Mouse (Mus musculus) MN1 (cell line): ENCODE data around the gene Wfdc10.
"Not testable (repeated sequence)": the region's sequence is repeated elsewhere in the genome, so short reads cannot be mapped to it uniquely, and the experiment has no call there.

Experiments used
- DNase-seq: peaks from one replicate; pipeline ENCODE4 v3.0.0-alpha.2; 2016; ENCODE audit warnings: low spot score

Wfdc10 gene

DNA sequence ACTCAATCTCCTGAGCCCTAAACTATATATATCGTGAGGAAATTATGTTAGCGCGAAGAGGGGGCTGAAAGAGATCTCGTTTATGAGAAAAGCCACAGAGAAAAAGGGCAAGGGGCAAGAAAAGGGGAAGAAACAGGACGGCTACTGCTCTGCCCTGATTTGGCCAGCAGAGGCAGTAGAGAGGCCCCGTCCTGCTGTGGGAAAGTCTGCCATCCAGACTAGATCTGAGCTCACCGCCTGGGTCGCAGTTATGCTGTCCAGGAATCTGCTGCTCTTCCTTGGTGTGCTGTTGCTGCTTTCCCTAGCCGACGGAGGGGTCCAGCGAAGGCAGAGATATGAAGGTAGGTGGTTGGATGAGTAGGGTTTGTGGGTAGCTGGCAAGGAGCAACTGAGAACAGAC, at the start of gene Wfdc10:
TSS of gene Wfdc10 (plus strand) at position 189 of the 400 bp plus-strand sequence.
- DNase-seq: no peak

DNA sequence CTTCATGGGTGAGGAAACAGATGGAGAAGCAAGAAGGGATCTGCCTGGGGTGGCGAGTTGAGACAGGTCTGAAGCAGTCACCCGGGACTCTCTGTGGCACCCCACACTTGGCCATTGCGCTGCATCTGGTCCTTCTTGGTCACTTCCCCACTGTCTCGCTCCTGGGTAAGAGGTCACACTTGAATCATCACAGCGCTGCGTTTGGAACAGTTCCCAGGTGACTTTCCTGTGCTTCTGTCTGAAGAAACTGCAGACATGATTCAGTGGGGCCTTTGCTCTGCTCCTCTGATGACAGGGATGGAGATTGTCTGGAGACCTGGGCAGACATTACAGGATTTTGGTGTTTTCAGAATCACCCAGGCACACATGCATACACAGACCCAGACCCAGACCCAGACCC, 47.1 kb upstream of the Wfdc10 start:
- no peak for DNase-seq

DNA sequence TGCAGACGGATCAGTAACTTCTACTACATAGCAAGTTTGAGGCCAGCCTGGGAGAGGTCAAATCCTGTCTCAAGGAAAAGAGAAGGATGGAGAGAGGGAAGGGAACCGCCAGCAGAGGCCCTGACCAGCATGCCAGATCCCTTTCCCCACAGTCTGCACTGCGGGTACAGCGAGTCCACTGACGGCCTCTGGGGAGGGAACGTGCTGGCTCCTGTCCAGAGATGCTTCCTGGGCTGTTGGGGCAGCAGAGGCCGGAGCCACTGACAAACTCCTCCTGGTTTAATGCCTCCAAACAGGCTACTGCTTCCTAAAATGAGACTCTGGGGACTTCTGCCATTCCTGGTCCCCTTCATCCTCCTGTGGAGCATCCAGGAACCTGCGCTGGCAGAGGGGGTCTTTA, 42.4 kb upstream of the Wfdc10 start, which contains the start of the genes Wfdc6b and Wfdc8:
TSS of gene Wfdc6b (plus strand) at position 52 of the 400 bp plus-strand sequence.
TSS of gene Wfdc8 (minus strand) at position 156 of the 400 bp plus-strand sequence.
- not testable (repeated sequence) for DNase-seq

DNA sequence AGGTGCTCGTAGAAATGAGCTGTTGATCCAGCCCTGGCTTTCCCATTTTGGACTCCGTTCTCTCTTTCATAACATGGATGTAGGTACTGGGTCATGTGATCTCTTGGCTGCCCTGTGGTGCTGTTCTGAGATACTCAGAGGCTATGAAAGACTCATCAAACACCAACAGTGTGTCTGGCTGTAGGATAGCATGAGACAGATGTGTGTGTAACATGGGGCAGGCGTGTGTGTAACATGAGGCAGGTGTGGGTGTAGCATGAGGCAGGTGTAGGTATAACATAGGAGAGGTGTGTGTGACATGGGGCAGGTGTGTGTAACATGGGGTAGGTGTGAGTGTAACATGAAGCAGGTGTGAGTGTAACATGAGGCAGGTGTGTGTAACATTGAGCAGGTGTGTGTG, 40.5 kb upstream of the Wfdc10 start:
- DNase-seq: no peak

DNA sequence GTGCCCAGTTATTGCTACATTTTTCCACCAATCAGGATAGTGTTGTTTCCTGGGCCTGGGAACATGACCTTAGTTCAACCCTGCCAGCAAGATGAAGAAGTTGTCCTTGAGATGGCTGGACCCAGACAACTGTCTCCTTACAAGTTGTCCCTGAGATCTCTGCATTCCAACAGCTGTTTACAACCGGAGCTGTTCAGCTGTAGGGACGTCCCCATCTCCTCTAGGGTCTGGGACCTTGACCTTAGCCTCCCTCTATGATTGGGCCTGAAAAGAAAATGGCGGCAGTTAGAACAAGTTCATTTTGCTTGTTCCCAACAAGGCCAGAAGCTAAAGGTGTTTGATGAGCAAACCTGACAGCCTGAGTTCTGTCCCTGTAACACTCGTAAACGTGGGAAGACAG, 36.8 kb upstream of the Wfdc10 start:
- DNase-seq: no peak

DNA sequence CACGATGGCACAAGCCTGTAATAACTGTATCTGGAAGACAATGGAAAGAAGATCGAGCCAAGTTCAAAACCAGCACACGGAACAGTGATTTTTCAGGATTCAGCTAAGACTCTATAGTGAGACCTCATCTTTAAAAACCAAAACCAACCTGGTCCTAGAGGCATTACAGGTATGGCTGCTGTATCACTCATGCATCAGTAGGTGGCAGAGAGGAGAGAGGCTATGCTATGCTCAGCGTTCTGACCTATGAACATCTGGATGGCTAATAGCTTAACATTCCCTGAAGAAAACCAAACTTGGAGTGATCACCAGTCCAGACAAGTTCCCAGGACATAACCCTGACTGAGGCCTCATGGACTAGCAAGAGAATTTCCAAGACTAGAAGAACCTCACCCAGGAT, 34.1 kb upstream of the Wfdc10 start:
- DNase-seq: no peak

DNA sequence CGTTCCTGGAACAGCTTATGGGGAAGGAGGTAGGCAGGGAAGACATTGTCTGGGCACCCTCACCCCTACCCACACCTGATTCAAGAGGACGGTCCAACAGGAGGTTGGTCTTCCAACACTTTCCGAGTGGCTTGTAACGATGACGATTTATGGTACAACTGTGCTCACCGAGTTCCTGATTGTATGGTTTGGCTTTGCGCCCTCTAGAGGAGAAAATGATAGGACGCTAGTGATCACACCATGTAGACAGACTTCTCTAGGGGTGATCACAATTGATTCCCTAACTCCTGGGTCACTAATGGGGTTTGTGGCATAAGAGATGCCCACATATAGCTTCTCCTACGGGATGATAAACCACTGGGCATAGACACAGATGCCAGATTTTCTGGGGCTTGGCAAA, 20.6 kb upstream of the Wfdc10 start:
- no peak for DNase-seq

DNA sequence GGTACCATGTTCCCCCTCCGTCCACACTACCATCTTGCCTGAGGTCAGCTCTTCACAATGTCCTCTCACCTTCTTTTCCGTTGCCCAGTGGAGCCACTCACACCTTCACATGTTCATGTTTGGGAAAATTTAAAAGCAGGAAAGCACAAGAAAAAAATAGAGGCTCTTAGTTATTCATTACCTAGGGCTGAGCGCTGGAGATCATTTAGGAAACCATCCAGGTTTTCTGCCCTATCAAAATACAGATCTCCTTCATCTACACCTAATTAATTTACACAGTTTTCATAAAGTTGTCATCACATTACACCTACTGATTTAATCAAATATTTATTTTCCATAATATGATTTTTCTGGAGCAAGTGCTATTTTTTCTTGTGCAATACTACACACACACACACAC, 17.1 kb upstream of the Wfdc10 start, which contains the start of gene Wfdc16:
TSS of gene Wfdc16 (minus strand) at position 101 of the 400 bp plus-strand sequence.
- DNase-seq: no peak

DNA sequence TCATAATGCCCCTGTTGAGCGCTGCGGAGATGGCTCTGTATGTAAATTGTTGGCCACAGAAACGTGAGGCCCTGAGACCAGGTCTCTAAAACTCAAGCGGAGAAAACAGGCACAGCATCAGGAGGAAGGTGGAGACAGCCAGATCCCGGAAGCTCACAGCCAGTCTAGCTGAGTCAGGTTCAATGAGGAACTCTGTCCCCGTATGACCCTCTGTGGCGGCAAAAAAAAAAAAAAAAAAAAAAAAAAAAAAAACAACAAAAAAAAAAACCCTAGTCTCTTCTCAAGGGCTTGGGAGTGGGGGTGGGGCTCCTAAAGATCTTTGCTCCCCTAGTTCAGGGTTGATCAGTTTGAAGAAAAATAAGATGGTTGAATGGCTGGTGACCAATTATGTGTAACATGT, 14.7 kb upstream of the Wfdc10 start:
- DNase-seq: no peak

DNA sequence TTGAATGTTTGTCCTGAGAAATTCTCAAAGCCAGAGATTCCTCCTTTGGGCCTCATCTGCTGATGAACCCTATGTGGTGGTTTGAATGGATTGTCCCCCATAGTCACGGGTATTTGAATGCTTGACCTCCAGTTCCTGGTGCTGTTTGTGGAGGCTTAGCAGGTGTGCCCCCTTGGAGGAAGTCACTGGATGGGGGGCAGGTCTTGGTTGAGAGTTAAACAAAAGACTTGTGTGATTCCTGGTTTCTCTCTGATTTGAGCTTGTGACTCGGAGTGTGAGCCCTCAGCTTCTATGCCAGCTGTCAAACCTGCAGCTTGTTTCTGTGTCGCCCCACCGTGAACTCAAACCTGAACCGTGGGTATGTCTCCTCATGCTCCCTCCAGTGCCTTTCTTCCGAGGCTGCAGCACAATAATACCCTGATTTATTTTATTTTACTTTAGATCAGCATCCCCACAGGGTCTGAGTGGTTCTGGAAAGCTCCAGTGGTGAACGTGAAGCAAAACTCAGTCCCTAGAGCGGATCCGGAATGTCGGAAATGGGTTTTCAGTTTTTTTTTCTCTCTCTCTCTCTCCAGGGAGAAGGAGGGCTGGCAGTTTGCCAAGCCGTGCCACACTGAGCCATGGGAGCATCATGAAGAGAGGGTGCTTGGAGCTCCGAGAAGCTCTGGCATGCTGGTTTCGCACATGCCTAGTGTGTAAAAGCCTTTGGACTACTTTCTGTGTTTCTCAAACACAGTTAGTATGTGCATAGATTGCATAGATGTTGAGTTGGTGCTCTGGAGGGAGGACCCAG, 13.8 kb upstream of the Wfdc10 start:
- no peak for DNase-seq

DNA sequence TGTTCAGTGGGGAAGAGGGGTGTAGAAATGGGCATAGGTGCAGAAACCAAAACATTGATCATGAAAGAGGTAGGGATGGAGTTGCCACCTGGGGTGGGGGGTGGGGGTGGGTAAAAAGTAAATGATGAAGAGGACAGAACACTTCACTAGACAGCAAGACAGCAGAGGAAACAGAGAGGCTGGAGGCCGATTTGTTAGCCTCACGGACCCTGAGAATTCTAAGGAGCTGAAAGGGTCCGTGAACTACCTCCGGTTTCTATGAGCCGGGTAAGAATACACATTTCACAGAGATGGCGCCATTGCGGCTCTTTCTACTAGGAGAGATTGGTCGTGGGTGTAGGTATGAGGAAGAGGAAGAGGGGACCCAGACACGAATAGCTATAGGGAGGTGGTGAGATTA, 637 bp downstream of the Wfdc10 start, which contains the start of gene Wfdc9:
TSS of gene Wfdc9 (minus strand) at position 101 of the 400 bp plus-strand sequence.
- DNase-seq: no peak

DNA sequence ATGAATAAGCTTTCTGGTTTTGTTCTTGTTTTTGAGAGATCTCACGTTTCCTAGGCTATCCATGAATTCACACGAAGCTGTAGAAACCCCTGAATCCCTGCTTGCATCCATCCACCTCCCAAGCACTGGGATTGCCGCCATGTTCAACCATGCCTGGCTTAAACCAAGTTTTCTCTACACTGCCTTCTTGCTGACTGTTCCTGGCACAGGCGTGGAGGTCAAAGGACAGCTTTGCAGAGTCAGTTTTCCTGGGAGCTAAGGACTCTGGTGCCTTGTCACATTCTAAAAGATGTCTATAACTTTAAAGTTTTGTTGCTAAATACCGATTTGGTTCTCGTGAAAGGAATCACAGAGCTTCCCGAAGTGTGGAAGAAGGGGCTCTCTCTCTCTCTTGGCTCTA, 9.0 kb downstream of the Wfdc10 start:
- no peak for DNase-seq

DNA sequence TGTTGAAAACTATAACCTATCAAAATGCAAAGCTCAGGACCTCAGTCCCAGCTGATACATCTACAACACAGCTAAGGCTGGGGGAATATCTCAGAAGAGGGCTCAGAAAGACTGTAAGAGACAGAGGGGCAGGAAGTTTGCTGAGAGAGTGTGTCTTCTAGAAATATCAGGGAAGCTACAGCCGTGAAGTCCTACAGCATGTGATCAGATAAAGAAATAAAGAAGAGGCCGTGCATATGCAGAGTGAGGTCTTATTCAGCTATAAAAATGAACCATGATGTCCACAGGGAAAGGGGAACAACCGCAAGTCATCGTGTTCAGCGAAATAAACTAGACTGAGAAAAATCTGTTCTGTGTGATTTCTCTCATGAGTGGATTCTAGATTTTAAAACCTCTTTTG, 14.4 kb downstream of the Wfdc10 start:
- DNase-seq: no peak

DNA sequence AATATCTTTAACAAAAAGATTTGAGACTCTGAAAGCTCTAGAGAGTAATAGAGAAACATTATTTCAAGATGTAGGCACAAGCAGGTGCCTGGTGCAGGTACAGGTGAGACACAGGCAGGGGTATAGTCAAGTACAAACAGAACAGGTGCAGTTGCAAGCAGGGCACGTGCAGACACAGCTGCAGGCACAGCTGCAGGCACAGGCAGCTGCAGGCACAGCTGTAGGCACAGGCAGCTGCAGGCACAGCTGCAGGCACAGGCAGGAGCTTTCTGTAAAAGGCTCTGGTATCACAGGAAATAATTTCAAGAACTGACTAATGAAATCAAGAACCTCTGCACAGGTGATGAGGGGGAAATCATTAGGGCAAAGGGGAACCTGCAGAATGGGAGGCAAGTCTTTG, 15.1 kb downstream of the Wfdc10 start:
- DNase-seq: no peak

DNA sequence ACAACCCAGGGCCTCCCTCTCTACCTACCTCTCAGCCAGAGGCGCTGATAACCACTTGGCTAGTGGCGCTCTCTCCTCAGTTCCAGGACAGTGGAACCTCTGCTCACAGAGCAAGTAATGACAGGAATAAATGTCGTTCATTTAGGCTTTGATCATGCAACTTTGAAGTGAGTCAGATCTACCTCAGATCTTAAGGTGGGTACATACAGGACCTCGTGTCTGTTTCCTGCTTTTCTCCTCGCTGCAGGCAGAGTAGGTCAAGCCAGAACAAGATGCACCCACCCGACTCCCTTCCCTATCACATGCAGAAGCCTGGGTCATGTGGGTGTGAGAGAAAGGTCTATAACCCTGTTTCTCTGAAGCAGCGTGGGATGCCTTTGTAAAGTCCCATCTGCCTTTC, 18.1 kb downstream of the Wfdc10 start, which contains the start of gene Wfdc11:
TSS of gene Wfdc11 (minus strand) at position 101 of the 400 bp plus-strand sequence.
- no peak for DNase-seq

DNA sequence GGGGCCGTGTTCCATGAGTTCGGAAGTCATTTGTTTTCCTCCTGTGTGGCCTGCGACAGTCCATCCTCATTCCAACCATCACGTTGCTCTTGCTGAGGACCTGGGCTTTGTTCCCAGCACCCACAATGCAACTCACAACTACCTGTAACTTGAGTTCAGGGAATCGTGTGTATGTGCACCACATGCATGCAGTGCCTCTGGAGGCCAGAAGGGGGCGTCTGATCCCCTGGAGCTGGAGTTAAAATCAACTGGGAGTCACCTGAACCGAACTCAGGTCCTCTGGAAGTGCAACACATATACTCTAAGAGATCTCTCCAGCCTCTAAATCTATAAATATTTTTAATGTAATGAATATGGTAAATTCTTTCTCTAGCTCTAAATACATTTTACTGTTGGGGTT, 20.3 kb downstream of the Wfdc10 start:
- DNase-seq: no peak

DNA sequence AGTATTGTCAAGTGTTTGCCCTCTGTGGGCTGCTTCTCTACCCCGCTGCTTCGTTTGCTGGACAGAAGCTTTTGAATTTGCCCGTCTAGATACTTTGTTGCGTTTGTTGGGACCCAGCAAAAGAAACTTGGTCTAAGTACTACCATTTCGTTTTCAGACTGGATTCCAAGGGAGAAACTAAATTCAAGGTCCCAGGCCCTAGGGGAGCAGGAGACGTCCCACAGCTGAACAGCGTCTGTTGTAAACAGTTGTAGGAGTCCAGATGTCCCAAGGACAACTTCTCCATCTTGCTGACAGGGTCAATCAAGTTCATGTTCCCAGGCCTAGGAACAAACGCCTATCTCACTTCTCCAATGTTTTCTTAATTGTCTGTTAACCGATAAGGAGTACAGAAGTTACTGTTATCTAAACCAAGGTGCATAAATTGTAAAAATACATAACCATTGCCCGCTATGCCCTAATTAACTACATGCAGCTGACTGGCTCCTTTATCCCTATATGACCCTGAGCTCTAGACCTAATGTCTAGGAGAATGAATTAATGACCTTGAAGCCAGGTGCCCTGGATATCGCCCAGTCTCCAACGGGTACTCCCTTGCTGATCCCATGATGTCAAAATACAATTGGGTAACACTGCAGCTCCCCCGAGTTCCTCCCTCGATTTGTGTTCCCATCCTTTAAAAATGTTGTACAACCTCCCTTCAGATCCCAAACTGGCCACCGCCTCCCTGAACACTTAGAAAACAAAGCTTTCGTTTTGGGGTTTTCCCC, 21.3 kb downstream of the Wfdc10 start:
- DNase-seq: no peak

DNA sequence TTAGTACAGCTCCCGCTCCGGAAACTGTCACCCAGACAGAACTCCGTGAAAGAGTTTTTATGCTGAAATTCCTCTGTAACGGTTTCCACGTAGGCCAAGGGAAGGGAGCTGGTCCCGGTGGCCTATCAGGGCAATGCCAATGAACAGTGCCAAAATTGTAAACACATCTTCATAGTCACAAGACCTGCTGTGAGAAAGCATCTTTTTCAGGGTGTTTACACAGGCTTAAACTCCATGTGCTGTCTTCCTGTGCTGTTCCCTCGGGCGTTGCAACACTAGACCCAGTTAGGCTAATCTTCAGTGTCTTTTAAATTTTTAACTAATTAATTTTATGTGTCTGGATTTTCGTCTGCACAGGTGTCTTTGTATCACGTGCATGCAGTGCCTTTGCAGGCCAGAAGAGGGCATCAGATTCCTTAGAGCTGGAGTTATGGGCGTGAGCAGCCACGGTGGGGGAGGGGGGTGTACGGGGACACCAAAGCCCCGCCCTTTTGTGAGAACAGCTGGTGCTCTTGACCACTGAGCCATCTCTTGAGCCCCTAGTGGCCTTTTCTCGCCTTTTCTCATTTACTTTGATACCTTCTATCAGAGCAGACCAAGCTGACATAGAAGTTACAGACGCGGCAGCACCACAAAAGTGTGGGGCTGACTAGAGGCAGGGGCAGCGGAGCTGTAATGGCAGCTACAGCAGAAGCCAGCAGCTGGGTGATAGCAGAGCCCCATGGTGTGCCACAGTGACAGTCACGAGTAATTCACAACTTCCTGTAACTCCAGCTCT, 23.2 kb downstream of the Wfdc10 start:
- peak; percentile 18 for DNase-seq

DNA sequence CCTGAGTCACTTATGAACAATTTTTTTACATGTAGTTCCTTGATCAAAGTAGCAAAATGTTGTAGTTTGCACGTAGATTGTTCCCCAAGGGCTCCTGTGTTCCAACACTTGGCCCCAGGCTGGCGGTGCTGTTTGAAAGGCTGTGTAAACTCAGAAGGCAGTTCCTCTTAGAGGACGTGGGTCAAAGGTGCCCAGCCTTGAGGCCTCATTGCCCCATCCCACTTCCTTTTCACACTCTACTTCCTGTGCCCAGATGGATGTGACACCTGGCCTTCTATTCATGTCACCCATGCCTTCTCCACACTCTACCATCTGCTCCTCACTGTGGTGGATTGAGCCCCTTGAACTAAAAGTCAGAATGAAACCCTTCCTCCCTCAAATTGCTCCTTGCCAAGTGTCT, 24.1 kb downstream of the Wfdc10 start:
- no peak for DNase-seq

DNA sequence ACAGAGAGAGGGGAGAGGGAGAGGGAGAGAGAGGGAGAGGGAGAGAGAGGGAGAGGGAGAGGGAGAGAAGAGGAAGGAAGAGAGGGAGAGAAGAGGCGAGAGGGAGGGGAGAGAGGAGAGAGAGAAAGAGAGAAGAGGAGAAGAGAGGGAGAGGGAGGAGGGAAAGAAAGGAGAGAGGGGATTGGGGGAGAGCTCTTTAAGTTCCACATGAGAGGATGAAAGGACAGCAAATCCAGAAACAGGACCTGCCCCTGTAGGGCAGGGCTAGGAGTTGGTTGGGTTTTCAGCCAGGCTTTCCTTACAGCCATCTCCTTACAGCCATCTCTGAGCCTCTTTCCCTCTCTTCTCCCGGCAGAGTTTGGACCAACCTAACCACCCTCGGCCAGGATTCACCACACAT, 29.0 kb downstream of the Wfdc10 start, which contains the start of gene Wfdc13:
TSS of gene Wfdc13 (plus strand) at position 301 of the 400 bp plus-strand sequence.
- DNase-seq: no peak

DNA sequence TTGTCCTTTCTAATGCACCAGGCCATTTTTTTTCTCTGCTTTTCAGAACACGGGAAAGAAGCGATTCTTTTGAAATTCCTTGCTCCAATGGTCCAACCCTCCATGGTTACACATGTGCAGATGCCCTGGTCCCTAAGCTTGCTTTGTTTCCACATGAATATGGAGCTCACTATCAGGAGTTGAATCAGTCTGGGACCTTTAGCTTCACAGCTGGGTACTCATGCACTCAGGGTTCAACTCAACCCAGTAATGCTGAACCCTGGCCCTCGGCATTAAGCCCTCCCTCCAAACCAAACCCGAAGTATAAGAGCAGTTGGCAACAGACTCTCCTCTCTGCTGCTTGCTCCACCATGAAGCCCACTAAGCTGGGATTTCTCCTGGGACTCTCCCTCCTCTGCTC, 42.4 kb downstream of the Wfdc10 start, which contains the start of gene Spint4:
TSS of gene Spint4 (plus strand) at position 301 of the 400 bp plus-strand sequence.
- DNase-seq: no peak

DNA sequence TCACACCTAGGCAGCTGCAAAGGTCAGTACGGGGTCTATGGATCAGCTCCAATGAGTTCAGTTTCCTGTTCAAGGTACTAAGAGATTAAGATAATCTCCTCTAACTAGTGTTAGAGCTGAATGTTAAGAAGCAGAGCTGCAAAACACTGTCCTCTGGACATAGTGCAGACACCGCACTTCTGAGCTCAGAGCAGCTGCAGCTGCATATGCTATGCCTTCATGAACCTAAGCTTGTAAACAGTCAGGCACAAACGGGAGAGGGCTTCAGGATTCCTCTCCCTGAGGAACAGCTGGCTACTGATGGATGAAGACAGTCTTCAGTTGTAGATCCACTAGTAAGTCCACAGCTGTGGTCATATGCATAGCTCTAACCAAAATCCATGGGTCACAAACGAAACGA, 45.1 kb downstream of the Wfdc10 start:
- DNase-seq: no peak
